Mouse (Mus musculus) mature B cell (primary cell): ENCODE results near the gene Olfr412.

ENCODE experiments used
- in situ Hi-C: fragments of 300-500 bp; cut with MboI; formaldehyde crosslinking; loops from 2 replicates; pipeline ENCODE4 v1.14.3; 2019

The Olfr412 gene

DNA sequence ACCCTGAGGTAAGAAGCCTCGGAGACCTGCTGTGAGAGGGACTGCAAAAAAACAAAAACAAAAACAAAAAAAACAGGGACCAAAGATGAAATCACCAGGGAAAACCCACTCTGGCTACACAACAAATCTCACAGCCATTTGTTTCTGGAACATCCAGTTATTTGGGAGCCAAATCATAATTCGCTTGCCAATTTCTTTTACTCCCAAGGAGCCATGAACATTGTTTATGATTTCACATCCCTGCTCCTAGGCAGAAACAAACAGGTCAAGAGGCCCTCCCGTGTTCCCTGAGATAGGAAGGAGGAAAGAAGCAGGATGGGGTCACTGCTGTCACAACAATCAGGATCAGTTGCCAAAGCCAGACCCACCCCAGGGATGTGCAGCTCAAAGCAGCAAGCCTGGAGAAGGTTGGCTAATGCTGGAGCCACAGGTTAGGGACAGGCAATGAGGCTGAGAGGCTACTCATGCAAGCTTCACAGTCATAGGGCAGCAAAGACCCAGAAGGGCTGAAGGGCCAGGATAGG lies 51.6 kb downstream of the Olfr412 start:
- in situ Hi-C loops: no loop called here

DNA sequence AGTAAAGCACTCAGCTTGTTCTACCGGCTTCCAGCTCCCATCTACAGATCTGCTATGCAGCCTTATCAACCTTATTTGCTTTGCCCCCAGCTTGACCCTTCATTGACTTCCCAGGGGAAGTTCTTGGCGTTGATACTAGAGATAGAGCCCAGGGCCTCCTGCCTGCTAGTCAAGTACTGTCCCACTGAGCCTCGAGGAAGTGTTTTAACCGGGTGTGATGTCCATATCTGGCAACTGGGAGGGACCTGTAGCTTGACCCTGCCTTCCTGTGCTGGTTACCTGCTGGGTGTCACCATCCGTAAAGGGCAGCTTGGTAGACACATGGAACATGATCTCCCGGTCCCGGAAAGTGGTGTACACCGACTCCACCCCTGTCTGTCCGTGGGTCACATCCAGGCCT lies 52.2 kb downstream of the Olfr412 start:
- in situ Hi-C loops: no loop called here

DNA sequence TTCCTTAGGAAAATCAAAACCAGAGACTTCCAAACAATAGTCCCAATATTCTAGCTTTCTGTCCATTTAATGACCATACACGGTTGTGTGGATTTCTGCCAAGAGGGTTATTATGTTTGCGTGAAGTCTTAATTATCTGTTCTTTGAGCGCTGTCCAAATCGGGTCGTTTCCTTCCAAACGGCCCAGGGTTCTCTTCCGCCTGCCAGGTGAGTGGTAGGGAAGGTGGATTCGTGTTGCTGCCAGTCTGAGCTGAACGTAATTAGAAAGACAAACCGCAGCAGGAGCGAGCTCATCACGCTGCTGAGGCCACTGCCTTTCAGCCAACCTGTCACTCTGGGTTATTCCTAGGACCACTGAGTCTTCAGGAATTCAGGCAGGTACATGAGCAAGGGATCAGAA lies 53.9 kb downstream of the Olfr412 start:
- in situ Hi-C loops: no loop called here
